Mouse (Mus musculus) ES-E14 (cell line): ENCODE measurements around the gene Cort.

Source experiments
- CHD2 ChIP-seq: IDR thresholded peaks from 2 replicates; pipeline ENCODE4 v1.6.1; 2014; ENCODE audit warnings: mild to moderate bottlenecking, low read depth, low read length, inconsistent platforms
- HCFC1 ChIP-seq: IDR thresholded peaks from 2 replicates; pipeline ENCODE4 v1.6.1; 2012; ENCODE audit warnings: low read length, inconsistent platforms, borderline replicate concordance; ENCODE audit not compliant: insufficient read depth
- MAFK ChIP-seq: IDR thresholded peaks from 2 replicates; pipeline ENCODE4 v1.6.1; 2014; ENCODE audit warnings: mild to moderate bottlenecking, low read depth, low read length, inconsistent platforms; ENCODE audit not compliant: insufficient read depth
- ZC3H11A ChIP-seq: IDR thresholded peaks from 2 replicates; pipeline ENCODE4 v1.6.1; 2012; ENCODE audit warnings: low read depth, mild to moderate bottlenecking, inconsistent platforms, low read length, borderline replicate concordance
- ZNF384 ChIP-seq: IDR thresholded peaks from 2 replicates; pipeline ENCODE4 v1.6.1; 2012; ENCODE audit warnings: low read depth, low read length, inconsistent platforms

DNA sequence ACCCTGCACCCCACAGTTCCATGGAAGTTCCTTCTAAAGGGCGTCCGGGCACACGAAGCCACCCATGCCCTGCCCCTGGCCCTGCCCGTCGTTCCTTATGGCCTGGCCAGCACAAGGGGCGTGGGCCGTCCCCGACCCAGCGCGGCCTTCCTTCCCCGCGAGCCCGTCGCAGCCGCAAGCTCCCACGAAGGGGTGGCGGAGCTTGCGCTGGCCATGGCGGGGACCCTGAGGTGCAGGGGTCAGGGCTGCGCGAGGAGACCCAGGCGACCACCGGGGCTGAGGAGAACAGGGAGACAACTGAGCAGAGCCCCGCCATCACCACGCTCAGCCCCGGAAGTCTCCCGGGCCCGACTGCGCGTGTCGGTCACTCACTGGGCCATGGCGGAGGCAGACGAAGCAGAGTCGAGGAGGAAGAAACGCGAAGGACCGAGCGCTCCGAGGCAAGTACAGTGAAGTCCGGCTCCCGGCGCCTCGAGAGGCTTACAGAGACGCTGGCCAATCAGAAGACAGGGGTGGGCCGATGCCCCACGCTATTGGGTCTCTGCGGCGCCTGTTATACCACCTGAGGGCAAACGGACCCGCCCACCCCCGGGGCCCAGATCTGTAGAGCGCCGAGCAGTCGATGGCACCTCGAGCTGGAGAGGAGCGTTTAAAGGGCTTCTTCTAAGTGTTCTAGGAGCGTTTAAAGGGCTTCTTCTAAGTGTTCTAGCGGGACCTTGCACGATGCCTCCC, 39.8 kb upstream of the Cort start, which contains the start of gene Pgd:
- TF ChIP-seq HCFC1: no peak; the same call in 1 of the 2 replicates
- peak; percentile 12; the same call in 1 of the 2 replicates for TF ChIP-seq ZNF384
- no peak for TF ChIP-seq MAFK
- TF ChIP-seq CHD2: peak; percentile 90
- TF ChIP-seq ZC3H11A: no peak
